Mouse (Mus musculus): ENCODE results near the gene Efnb2. TPM values are rescaled to one million over a fixed set of nuclear protein-coding genes. Genes with fewer than 3 reads are reported as not detected.

Efnb2 gene
- polyA plus RNA-seq, 1 experiment from 2014 or later, result 6.7 TPM

GRCm38 (mm10) chr8:8571625-8572215 is 89.3 kb downstream of the Efnb2 start:
- Histone ChIP-seq H3K27me3 (replicated peaks; ENCODE audit: control insufficient read depth, insufficient read depth, low read length) (no peaks in the 10 kb centered on the region), H3K4me1 (replicated peaks; ENCODE audit: control insufficient read depth, insufficient read depth, low read length) (peaks cover 5% of the 10 kb centered on the region; the same call in 1 of the 2 replicates), H3K36me3 (ENCODE audit: control insufficient read depth, insufficient read depth) (no peaks in the 10 kb centered on the region), H3K4me3 (ENCODE audit: low read depth, low read length) (no peak overlapping the region), H3K9ac (ENCODE audit: low read depth, low read length) (no peak overlapping the region), H3K27ac (ENCODE audit: low read depth, low read length) (no peak overlapping the region), H3K4me2 (replicated peaks; ENCODE audit: low read depth) (no peak overlapping the region), H3K9me3 (ENCODE audit: control insufficient read depth) (no peaks in the 10 kb centered on the region)
- 78% methylated on average over 7 of the region's 7 CpGs for WGBS
- no peak for ATAC-seq
- TF ChIP-seq CTCF (IDR thresholded peaks at IDR 0.05; ENCODE audit: low read depth), result no peak

GRCm38 (mm10) chr8:8569280-8569679 is 91.8 kb downstream of the Efnb2 start:
- H3K4me2 ChIP-seq (replicated peaks; ENCODE audit: low read depth), result no peak overlapping the region
- 76% methylated on average over 10 of the region's 10 CpGs for WGBS
- ATAC-seq, result no peak
- no peak overlapping the region for H3K4me3 ChIP-seq (ENCODE audit: low read depth, low read length)
- H3K9ac ChIP-seq (ENCODE audit: low read depth, low read length), result no peak overlapping the region
- no peak for TF ChIP-seq CTCF (IDR thresholded peaks at IDR 0.05; ENCODE audit: low read depth)
- H3K27me3 ChIP-seq (replicated peaks; ENCODE audit: control insufficient read depth, insufficient read depth, low read length), result no peaks in the 10 kb centered on the region
- H3K27ac ChIP-seq (ENCODE audit: low read depth, low read length), result no peak overlapping the region
- H3K36me3 ChIP-seq (ENCODE audit: control insufficient read depth, insufficient read depth), result no peaks in the 10 kb centered on the region
- H3K9me3 ChIP-seq (ENCODE audit: control insufficient read depth), result no peaks in the 10 kb centered on the region
- H3K4me1 ChIP-seq (replicated peaks; ENCODE audit: control insufficient read depth, insufficient read depth, low read length), result peaks cover 5% of the 10 kb centered on the region; the same call in 1 of the 2 replicates

GRCm38 (mm10) chr8:8568215-8568773 is 92.7 kb downstream of the Efnb2 start:
- ATAC-seq, result peak; percentile 93
- H3K27ac ChIP-seq (ENCODE audit: low read depth, low read length), result no peak overlapping the region
- no peaks in the 10 kb centered on the region for H3K27me3 ChIP-seq (replicated peaks; ENCODE audit: control insufficient read depth, insufficient read depth, low read length)
- H3K9ac ChIP-seq (ENCODE audit: low read depth, low read length), result no peak overlapping the region
- H3K4me3 ChIP-seq (ENCODE audit: low read depth, low read length), result no peak overlapping the region
- WGBS, result 49% methylated on average over 9 of the region's 9 CpGs
- no peaks in the 10 kb centered on the region for H3K9me3 ChIP-seq (ENCODE audit: control insufficient read depth)
- H3K4me2 ChIP-seq (replicated peaks; ENCODE audit: low read depth), result no peak overlapping the region
- peaks cover 5% of the 10 kb centered on the region; the same call in 1 of the 2 replicates for H3K4me1 ChIP-seq (replicated peaks; ENCODE audit: control insufficient read depth, insufficient read depth, low read length)
- H3K36me3 ChIP-seq (ENCODE audit: control insufficient read depth, insufficient read depth), result no peaks in the 10 kb centered on the region
- TF ChIP-seq CTCF (IDR thresholded peaks at IDR 0.05; ENCODE audit: low read depth), result no peak

Small RNAs within 50 kb of the gene (microRNA-seq; reads per million reads assigned to microRNA genes)
- 1.1 reads per million for gene Mir7654

Other genes with a start within 250 kb of the Efnb2 start
- gene Arglu1, start 29.3 kb upstream of the Efnb2 start, polyA plus RNA-seq (2015; fragmentation: Nextera tagmentation; extraction: Ambion mirVana), result 67.4 and 78.2 TPM in 2 replicates